Mouse (Mus musculus): ENCODE measurements around the gene Ttll8.

- TF ChIP-seq GATA1 (IDR thresholded peaks at IDR 0.05; ENCODE audit: borderline replicate concordance, low read length) (no peak), FLI1 (IDR thresholded peaks at IDR 0.05; ENCODE audit: low read length) (no peak)
Observed at GRCm38 (mm10) chr15:88864270-88865030, 89.8 kb downstream of the Ttll8 start.
